ENCODE assay signal across 25 mouse cellular contexts in genomic region chr4:97344335-97344734, GRCm38 (mm10).
A peak's percentile ranks its signal among the peaks of the same experiment; 100 is the strongest.
DNase-seq lines count a peak whose midpoint lies in the region; ATAC-seq lines count a peak whose summit lies in the region.
"Had no signal": no experiment of that assay in that cellular context is flagged by ENCODE, and none has a peak within 500 bp of the region (broad histone marks: within the 10 kb centered on the region; RNA-seq: fewer than 3 reads in every experiment).

No protein-coding gene starts in this region.

- no peaks in the 10 kb centered on the region for H3K36me3 ChIP-seq in kidney, embryonic 15.5 days
- no peaks in the 10 kb centered on the region for H3K36me3 ChIP-seq in forebrain, embryonic 12.5 days (replicated peaks)
- H3K36me3 ChIP-seq: forebrain, embryonic 15.5 days; hindbrain, embryonic 10.5 days; intestine, embryonic 15.5 days; limb, embryonic 13.5 days; liver, embryonic 12.5 days had no signal

- no peak overlapping the region for H3K4me2 ChIP-seq in kidney, embryonic 15.5 days
- H3K4me2 ChIP-seq in forebrain, embryonic 12.5 days: no peak overlapping the region
- H3K4me2 ChIP-seq: forebrain, embryonic 15.5 days; intestine, embryonic 15.5 days; limb, embryonic 13.5 days; liver, embryonic 12.5 days had no signal

- 38% methylated on average over 2 of the region's 2 CpGs for WGBS in kidney, embryonic 15.5 days
- 77% methylated on average over 2 of the region's 2 CpGs for WGBS in forebrain, embryonic 12.5 days

- no peaks in the 10 kb centered on the region for H3K4me1 ChIP-seq in kidney, embryonic 15.5 days
- no peaks in the 10 kb centered on the region for H3K4me1 ChIP-seq in forebrain, embryonic 12.5 days
- H3K4me1 ChIP-seq: forebrain, embryonic 15.5 days; hindbrain, embryonic 10.5 days; intestine, embryonic 15.5 days; liver, embryonic 12.5 days; megakaryocyte, embryonic 14.5 days had no signal

- H3K4me3 ChIP-seq in kidney, embryonic 15.5 days (replicated peaks): no peak overlapping the region
- H3K4me3 ChIP-seq in forebrain, embryonic 12.5 days (replicated peaks): no peak overlapping the region
- H3K4me3 ChIP-seq: forebrain, embryonic 15.5 days; hindbrain, embryonic 10.5 days; intestine, embryonic 15.5 days; limb, embryonic 13.5 days; liver, embryonic 12.5 days; megakaryocyte, embryonic 14.5 days had no signal

- H3K27me3 ChIP-seq in kidney, embryonic 15.5 days: no peaks in the 10 kb centered on the region
- no peaks in the 10 kb centered on the region for H3K27me3 ChIP-seq in forebrain, embryonic 12.5 days
- H3K27me3 ChIP-seq: forebrain, embryonic 15.5 days; intestine, embryonic 15.5 days; limb, embryonic 13.5 days; liver, embryonic 12.5 days; megakaryocyte, embryonic 14.5 days had no signal

- no peak overlapping the region for H3K9ac ChIP-seq in kidney, embryonic 15.5 days
- H3K9ac ChIP-seq in forebrain, embryonic 12.5 days: no peak overlapping the region
- H3K9ac ChIP-seq: forebrain, embryonic 15.5 days; intestine, embryonic 15.5 days; limb, embryonic 13.5 days; liver, embryonic 12.5 days; liver, postnatal 0 days had no signal

- no peak overlapping the region for H3K27ac ChIP-seq in kidney, embryonic 15.5 days
- no peak overlapping the region for H3K27ac ChIP-seq in forebrain, embryonic 12.5 days
- H3K27ac ChIP-seq: forebrain, embryonic 15.5 days; hindbrain, embryonic 10.5 days; intestine, embryonic 15.5 days; limb, embryonic 13.5 days; liver, embryonic 12.5 days had no signal

- DNase-seq in kidney, postnatal 14 days: no peak
- DNase-seq in fat pad, adult 2 months (ENCODE audit: extremely low read depth, low read depth, low spot score): peak; percentile 70
- DNase-seq in hindlimb bud, embryonic 11.5 days (ENCODE audit: extremely low spot score, low read depth, low spot score): peak; percentile 24
- no peak for DNase-seq in layer of hippocampus, adult 9-11 months
- DNase-seq: adrenal gland, adult 8-10 months; B cell, adult 2 months; cerebellum, adult 2 months; cerebellum, postnatal 14 days; heart, postnatal 14 days; kidney, postnatal 10 days; liver, postnatal 0 days; lung, postnatal 4 days; midbrain, embryonic 14.5 days; retina, postnatal 1 day; right cerebral cortex, postnatal 14 days had no signal

- peak; percentile 80; the same call in 1 of the 2 replicates for ATAC-seq in kidney, embryonic 15.5 days (replicated peaks; ENCODE audit: low FRiP score)
- ATAC-seq in forebrain, embryonic 12.5 days (ENCODE audit: low FRiP score): no peak
- ATAC-seq: activated CD4-positive, CD25-positive, alpha-beta regulatory T cell, adult 4 months; forebrain, embryonic 15.5 days; hindbrain, embryonic 16.5 days; intestine, embryonic 15.5 days; liver, embryonic 12.5 days; liver, postnatal 0 days had no signal

- no peaks in the 10 kb centered on the region for H3K9me3 ChIP-seq in kidney, embryonic 15.5 days (replicated peaks)
- H3K9me3 ChIP-seq in forebrain, embryonic 12.5 days: no peaks in the 10 kb centered on the region
- H3K9me3 ChIP-seq: forebrain, embryonic 15.5 days; hindbrain, embryonic 10.5 days; intestine, embryonic 15.5 days; limb, embryonic 13.5 days; liver, embryonic 12.5 days had no signal

Comparison
In these comparisons a context has a peak if more than half of its experiments do, and no peak if none do; other contexts are left out.
1. DNase-seq: peak in fat pad, adult 2 months (single experiment) and hindlimb bud, embryonic 11.5 days (single experiment); none in kidney, postnatal 14 days (single experiment) and layer of hippocampus, adult 9-11 months (single experiment).